Mouse (Mus musculus): ENCODE measurements around the gene Pde4d. TPM values are rescaled to one million over a fixed set of nuclear protein-coding genes. Genes with fewer than 3 reads are reported as not detected.

Pde4d gene
- polyA plus RNA-seq, 2 experiments: 11.7 to 17.3 TPM

DNA sequence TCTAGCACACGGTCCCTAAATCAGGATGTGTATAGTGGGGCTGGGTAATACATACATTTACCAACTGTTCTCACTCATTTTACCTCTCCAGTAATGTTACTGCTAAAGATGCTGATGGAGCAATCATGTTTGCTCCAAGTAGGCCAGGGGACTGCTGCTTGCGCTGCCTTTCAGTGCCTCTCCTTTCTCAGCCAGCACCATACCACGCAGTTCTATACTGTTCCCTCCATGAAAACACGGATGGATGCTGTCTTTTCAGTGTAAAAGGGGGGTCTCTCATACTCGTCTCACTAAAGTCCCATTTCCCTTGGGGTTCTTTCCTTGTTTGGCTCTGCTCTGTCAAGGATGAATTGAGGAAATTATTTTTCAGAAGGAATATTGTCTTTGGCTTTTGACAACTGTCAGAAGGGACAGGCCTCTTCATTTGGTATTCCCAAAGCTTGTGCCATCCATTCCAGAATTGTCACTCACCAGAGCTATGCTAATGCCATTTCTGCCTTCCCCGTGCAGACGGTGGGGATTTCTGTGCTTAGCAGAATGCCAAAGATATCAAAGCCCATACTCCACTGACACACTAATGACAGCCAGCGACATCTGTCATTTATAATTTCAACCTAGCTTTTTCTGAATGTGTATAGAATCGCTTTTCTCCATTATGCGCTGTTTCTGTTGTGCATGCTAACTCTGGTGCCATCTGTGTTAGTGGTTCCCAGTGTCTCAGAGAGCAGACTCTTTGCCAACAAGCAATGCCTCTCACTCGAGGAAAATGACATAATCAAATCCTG, 1099.2 kb downstream of the Pde4d start:
- Histone ChIP-seq H3K4me2 (replicated peaks; ENCODE audit: low read depth, low read length, severe bottlenecking) (no peak overlapping the region), H3K27me3 (ENCODE audit: control insufficient read depth, insufficient read depth, low read length) (no peaks in the 10 kb centered on the region), H3K4me1 (ENCODE audit: control insufficient read depth, insufficient read depth, low read length) (no peaks in the 10 kb centered on the region), H3K36me3 (ENCODE audit: control insufficient read depth, insufficient read depth, low read length) (no peaks in the 10 kb centered on the region), H3K4me3 (replicated peaks; ENCODE audit: low read length) (no peak overlapping the region), H3K27ac (replicated peaks; ENCODE audit: low read depth, low read length) (no peak overlapping the region), H3K9me3 (ENCODE audit: control insufficient read depth, low read length) (no peaks in the 10 kb centered on the region), H3K9ac (ENCODE audit: low read depth, low read length, severe bottlenecking) (no peak overlapping the region)
- TF ChIP-seq POLR2A (IDR thresholded peaks at IDR 0.05; ENCODE audit: borderline replicate concordance, extremely low read depth, insufficient read depth, insufficient read length): no peak
- WGBS: 80% methylated on average over 11 of the region's 11 CpGs
- no peak for ATAC-seq (ENCODE audit: low FRiP score, low read depth)
- DNase-seq (ENCODE audit: low spot score): no peak

- H3K9me3 ChIP-seq (ENCODE audit: control insufficient read depth, low read length): no peaks in the 10 kb centered on the region
- WGBS: 80% methylated on average over 3 of the region's 3 CpGs
- DNase-seq (ENCODE audit: low spot score) (no peak), ATAC-seq (ENCODE audit: low FRiP score, low read depth) (no peak)
- no peaks in the 10 kb centered on the region for H3K36me3 ChIP-seq (ENCODE audit: control insufficient read depth, insufficient read depth, low read length)
- H3K27ac ChIP-seq (replicated peaks; ENCODE audit: low read depth, low read length): no peak overlapping the region
- no peaks in the 10 kb centered on the region for H3K4me1 ChIP-seq (ENCODE audit: control insufficient read depth, insufficient read depth, low read length)
- H3K4me3 ChIP-seq (replicated peaks; ENCODE audit: low read length): no peak overlapping the region
- H3K27me3 ChIP-seq (ENCODE audit: control insufficient read depth, insufficient read depth, low read length): no peaks in the 10 kb centered on the region
- no peak for TF ChIP-seq POLR2A (IDR thresholded peaks at IDR 0.05; ENCODE audit: borderline replicate concordance, extremely low read depth, insufficient read depth, insufficient read length)
- H3K4me2 ChIP-seq (replicated peaks; ENCODE audit: low read depth, low read length, severe bottlenecking): no peak overlapping the region
- no peak overlapping the region for H3K9ac ChIP-seq (ENCODE audit: low read depth, low read length, severe bottlenecking)
Measured at GRCm38 (mm10) chr13:109551836-109552235, 1102.1 kb downstream of the Pde4d start.

DNA sequence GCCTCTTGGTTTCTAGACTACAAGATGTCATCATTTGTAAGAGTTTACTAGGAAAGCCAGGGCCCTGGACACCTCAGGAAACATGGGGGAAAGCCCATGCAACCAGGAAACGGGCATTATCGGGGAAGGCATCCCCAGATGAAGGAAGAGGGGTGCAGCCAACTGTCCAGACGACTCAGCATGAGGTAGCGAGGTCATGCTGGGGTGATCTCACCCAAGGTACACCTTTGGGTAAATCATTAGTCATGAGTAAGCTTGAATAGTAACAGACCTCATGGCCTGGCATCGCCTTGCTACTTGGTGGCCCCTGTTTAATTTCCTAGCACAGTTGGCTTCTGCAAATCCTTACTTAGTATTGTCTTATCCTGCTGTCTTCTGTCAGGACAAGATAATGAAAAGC, 1105.8 kb downstream of the Pde4d start:
- ATAC-seq (ENCODE audit: low FRiP score, low read depth) (no peak), DNase-seq (ENCODE audit: low spot score) (no peak)
- no peak overlapping the region for H3K4me2 ChIP-seq (replicated peaks; ENCODE audit: low read depth, low read length, severe bottlenecking)
- no peak overlapping the region for H3K9ac ChIP-seq (ENCODE audit: low read depth, low read length, severe bottlenecking)
- no peak for TF ChIP-seq POLR2A (IDR thresholded peaks at IDR 0.05; ENCODE audit: borderline replicate concordance, extremely low read depth, insufficient read depth, insufficient read length)
- H3K27ac ChIP-seq (replicated peaks; ENCODE audit: low read depth, low read length): no peak overlapping the region
- no peaks in the 10 kb centered on the region for H3K36me3 ChIP-seq (ENCODE audit: control insufficient read depth, insufficient read depth, low read length)
- H3K4me3 ChIP-seq (replicated peaks; ENCODE audit: low read length): no peak overlapping the region
- H3K9me3 ChIP-seq (ENCODE audit: control insufficient read depth, low read length): no peaks in the 10 kb centered on the region
- 70% methylated on average over 5 of the region's 5 CpGs for WGBS
- no peaks in the 10 kb centered on the region for H3K4me1 ChIP-seq (ENCODE audit: control insufficient read depth, insufficient read depth, low read length)
- no peaks in the 10 kb centered on the region for H3K27me3 ChIP-seq (ENCODE audit: control insufficient read depth, insufficient read depth, low read length)

DNA sequence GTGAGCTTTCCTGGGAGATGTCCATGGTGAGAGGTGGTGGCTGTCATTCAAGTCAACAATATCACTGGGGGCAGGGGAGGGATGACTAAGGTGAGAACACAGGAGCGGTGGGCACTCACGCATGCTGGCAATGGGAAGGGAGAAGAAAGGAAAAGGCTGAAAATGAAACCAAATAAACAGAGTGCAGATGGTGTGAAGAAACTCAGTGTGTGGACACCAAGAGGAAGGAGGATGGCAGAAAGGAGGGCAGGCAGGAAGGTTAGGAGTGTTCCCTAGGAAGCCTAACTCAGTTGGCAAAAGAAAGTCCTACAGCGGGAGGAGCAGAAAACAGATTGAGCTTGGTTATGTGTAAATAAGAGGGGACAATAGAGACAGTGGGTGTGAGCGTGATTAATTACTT, 1107.1 kb downstream of the Pde4d start:
- Histone ChIP-seq H3K27me3 (ENCODE audit: control insufficient read depth, insufficient read depth, low read length) (no peaks in the 10 kb centered on the region), H3K4me2 (replicated peaks; ENCODE audit: low read depth, low read length, severe bottlenecking) (no peak overlapping the region), H3K36me3 (ENCODE audit: control insufficient read depth, insufficient read depth, low read length) (no peaks in the 10 kb centered on the region), H3K4me3 (replicated peaks; ENCODE audit: low read length) (no peak overlapping the region), H3K27ac (replicated peaks; ENCODE audit: low read depth, low read length) (no peak overlapping the region), H3K9me3 (ENCODE audit: control insufficient read depth, low read length) (no peaks in the 10 kb centered on the region), H3K9ac (ENCODE audit: low read depth, low read length, severe bottlenecking) (no peak overlapping the region), H3K4me1 (ENCODE audit: control insufficient read depth, insufficient read depth, low read length) (no peaks in the 10 kb centered on the region)
- TF ChIP-seq POLR2A (IDR thresholded peaks at IDR 0.05; ENCODE audit: borderline replicate concordance, extremely low read depth, insufficient read depth, insufficient read length): no peak
- 83% methylated on average over 4 of the region's 4 CpGs for WGBS
- DNase-seq (ENCODE audit: low spot score) (no peak), ATAC-seq (ENCODE audit: low FRiP score, low read depth) (no peak)

- Histone ChIP-seq H3K4me2 (replicated peaks; ENCODE audit: low read depth, low read length, severe bottlenecking) (no peak overlapping the region), H3K9ac (ENCODE audit: low read depth, low read length, severe bottlenecking) (no peak overlapping the region), H3K9me3 (ENCODE audit: control insufficient read depth, low read length) (no peaks in the 10 kb centered on the region), H3K27me3 (ENCODE audit: control insufficient read depth, insufficient read depth, low read length) (no peaks in the 10 kb centered on the region), H3K36me3 (ENCODE audit: control insufficient read depth, insufficient read depth, low read length) (no peaks in the 10 kb centered on the region), H3K4me1 (ENCODE audit: control insufficient read depth, insufficient read depth, low read length) (no peaks in the 10 kb centered on the region), H3K27ac (replicated peaks; ENCODE audit: low read depth, low read length) (no peak overlapping the region), H3K4me3 (replicated peaks; ENCODE audit: low read length) (no peak overlapping the region)
- TF ChIP-seq POLR2A (IDR thresholded peaks at IDR 0.05; ENCODE audit: borderline replicate concordance, extremely low read depth, insufficient read depth, insufficient read length): no peak
- DNase-seq (ENCODE audit: low spot score): peak; percentile 83
- no peak for ATAC-seq (ENCODE audit: low FRiP score, low read depth)
- whole genome bisulfite sequencing: 74% methylated on average over 12 of the region's 12 CpGs
Measured at GRCm38 (mm10) chr13:109558341-109559257, 1108.9 kb downstream of the Pde4d start.

All from limb, embryonic 14.5 days (tissue).